Mouse (Mus musculus): ENCODE measurements at regions not wholly inside any gene's neighbourhood (a gene's known extent, or its start where the extent isn't known, plus 50 kb on each side); places are given as distances from the start of the nearest gene placed in this dataset.
A peak's percentile ranks its signal among the peaks of the same experiment; 100 is the strongest.

DNA sequence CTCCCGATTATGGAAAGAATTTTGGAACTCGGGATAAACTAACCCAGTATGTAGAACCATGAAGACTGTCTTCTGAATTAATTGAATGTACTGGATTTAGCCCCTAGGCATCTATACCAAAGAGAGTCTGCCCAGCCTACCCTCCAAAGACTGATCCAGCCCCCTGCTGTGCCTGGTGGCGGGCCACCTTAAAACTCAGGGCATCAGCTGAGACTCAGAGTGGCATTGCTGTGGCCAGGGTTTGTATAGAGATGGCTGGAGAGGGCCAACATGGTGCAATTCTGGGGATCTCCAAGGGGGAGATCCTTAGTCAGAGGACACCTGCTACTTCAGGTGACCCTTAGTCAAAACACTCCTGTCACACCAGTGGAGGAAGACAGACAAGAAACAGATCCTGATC, 58.6 kb upstream of the Ppara start:
- Histone ChIP-seq H3K36me3 (replicated peaks; ENCODE audit: control insufficient read depth, insufficient read depth, low read length) (peaks cover 13% of the 10 kb centered on the region; the same call in 1 of the 2 replicates), H3K9ac (replicated peaks; ENCODE audit: low read depth, low read length) (no peak overlapping the region), H3K9me3 (replicated peaks; ENCODE audit: control insufficient read depth, low read length) (no peaks in the 10 kb centered on the region), H3K27me3 (ENCODE audit: control insufficient read depth, insufficient read depth, low read length) (no peaks in the 10 kb centered on the region), H3K4me1 (ENCODE audit: control insufficient read depth, insufficient read depth) (peaks cover 55% of the 10 kb centered on the region), H3K4me3 (ENCODE audit: low read depth, low read length) (no peak overlapping the region), H3K27ac (ENCODE audit: low read depth) (no peak overlapping the region), H3K4me2 (ENCODE audit: low read depth, low read length) (no peak overlapping the region)
- DNase-seq (ENCODE audit: low spot score): no peak
- no peak for ATAC-seq (ENCODE audit: insufficient read depth, low read depth)
- TF ChIP-seq EP300 (IDR thresholded peaks at IDR 0.05; ENCODE audit: low read depth): no peak
- TF ChIP-seq CTCF (IDR thresholded peaks at IDR 0.05; ENCODE audit: low read depth): no peak
- WGBS: 76% methylated on average over 3 of the region's 3 CpGs

DNA sequence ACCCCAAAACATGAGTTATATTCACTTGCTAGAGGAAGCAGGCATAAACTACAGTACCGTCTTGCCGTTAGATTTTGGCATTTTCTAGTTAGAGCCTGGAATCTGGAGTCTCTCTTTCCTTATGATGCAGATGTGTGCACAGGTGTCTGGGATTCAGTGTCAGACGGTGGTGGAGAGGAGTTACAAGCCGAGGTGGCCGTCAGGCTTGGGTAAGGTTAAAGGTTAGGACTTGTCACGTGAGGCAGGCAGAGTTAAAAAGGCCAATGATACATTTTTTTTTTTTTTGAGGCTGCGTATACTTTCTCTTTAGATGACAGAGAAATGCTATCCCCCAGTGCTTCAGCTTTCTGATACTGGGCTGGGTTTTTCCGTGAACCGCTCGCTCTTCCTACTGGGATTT, 57.9 kb upstream of the Ppara start:
- Histone ChIP-seq H3K27me3 (ENCODE audit: control insufficient read depth, insufficient read depth, low read length) (no peaks in the 10 kb centered on the region), H3K4me3 (ENCODE audit: low read depth, low read length) (no peak overlapping the region), H3K9me3 (replicated peaks; ENCODE audit: control insufficient read depth, low read length) (no peaks in the 10 kb centered on the region), H3K4me2 (ENCODE audit: low read depth, low read length) (no peak overlapping the region), H3K27ac (ENCODE audit: low read depth) (peak overlapping the region; percentile 86), H3K36me3 (replicated peaks; ENCODE audit: control insufficient read depth, insufficient read depth, low read length) (peaks cover 16% of the 10 kb centered on the region; the same call in 1 of the 2 replicates), H3K9ac (replicated peaks; ENCODE audit: low read depth, low read length) (no peak overlapping the region), H3K4me1 (ENCODE audit: control insufficient read depth, insufficient read depth) (peaks cover 55% of the 10 kb centered on the region)
- WGBS: 84% methylated on average over 10 of the region's 10 CpGs
- no peak for DNase-seq (ENCODE audit: low spot score)
- TF ChIP-seq EP300 (IDR thresholded peaks at IDR 0.05; ENCODE audit: low read depth): no peak
- TF ChIP-seq CTCF (IDR thresholded peaks at IDR 0.05; ENCODE audit: low read depth): no peak
- ATAC-seq (ENCODE audit: insufficient read depth, low read depth): no peak

DNA sequence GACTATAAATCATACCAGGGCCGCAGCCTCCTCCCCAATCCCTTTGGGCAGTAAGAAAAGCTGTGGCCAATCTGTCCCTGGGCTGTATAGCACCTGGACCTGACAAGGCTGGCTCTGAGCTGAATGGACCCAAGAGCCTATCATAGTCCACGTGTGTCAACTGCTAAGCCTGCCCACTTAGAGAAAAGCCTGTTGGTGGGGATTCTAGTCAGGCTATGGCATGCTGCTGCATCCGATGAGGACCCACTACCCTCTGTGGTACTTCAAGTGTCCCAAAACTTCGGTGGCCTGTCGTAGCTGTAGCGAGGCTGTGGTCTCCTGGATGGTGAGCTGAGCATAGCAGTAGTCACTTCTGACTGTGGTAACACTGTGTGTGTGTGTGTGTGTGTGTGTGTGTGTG, 57.4 kb upstream of the Ppara start:
- ATAC-seq (ENCODE audit: insufficient read depth, low read depth) (peak; percentile 32), DNase-seq (ENCODE audit: low spot score) (no peak)
- no peaks in the 10 kb centered on the region for H3K27me3 ChIP-seq (ENCODE audit: control insufficient read depth, insufficient read depth, low read length)
- peaks cover 55% of the 10 kb centered on the region for H3K4me1 ChIP-seq (ENCODE audit: control insufficient read depth, insufficient read depth)
- no peak for TF ChIP-seq EP300 (IDR thresholded peaks at IDR 0.05; ENCODE audit: low read depth)
- H3K27ac ChIP-seq (ENCODE audit: low read depth): peak overlapping the region; percentile 86
- H3K9ac ChIP-seq (replicated peaks; ENCODE audit: low read depth, low read length): no peak overlapping the region
- H3K4me2 ChIP-seq (ENCODE audit: low read depth, low read length): no peak overlapping the region
- H3K36me3 ChIP-seq (replicated peaks; ENCODE audit: control insufficient read depth, insufficient read depth, low read length): peaks cover 19% of the 10 kb centered on the region; the same call in 1 of the 2 replicates
- H3K4me3 ChIP-seq (ENCODE audit: low read depth, low read length): no peak overlapping the region
- 67% methylated on average over 6 of the region's 6 CpGs for WGBS
- no peaks in the 10 kb centered on the region for H3K9me3 ChIP-seq (replicated peaks; ENCODE audit: control insufficient read depth, low read length)

GRCm38 (mm10) chr15:85677855-85678254, 56.9 kb upstream of the Ppara start:
- peak; percentile 87 for ATAC-seq (ENCODE audit: insufficient read depth, low read depth)
- Histone ChIP-seq H3K27me3 (ENCODE audit: control insufficient read depth, insufficient read depth, low read length) (no peaks in the 10 kb centered on the region), H3K4me1 (ENCODE audit: control insufficient read depth, insufficient read depth) (peaks cover 55% of the 10 kb centered on the region), H3K36me3 (replicated peaks; ENCODE audit: control insufficient read depth, insufficient read depth, low read length) (peaks cover 19% of the 10 kb centered on the region; the same call in 1 of the 2 replicates), H3K27ac (ENCODE audit: low read depth) (peak overlapping the region; percentile 86), H3K4me3 (ENCODE audit: low read depth, low read length) (peak overlapping the region; percentile 8; the same call in 1 of the 2 replicates), H3K9me3 (replicated peaks; ENCODE audit: control insufficient read depth, low read length) (no peaks in the 10 kb centered on the region), H3K9ac (replicated peaks; ENCODE audit: low read depth, low read length) (0 out of 2 replicates have a peak overlapping the region, but pooled peaks have one; percentile 26), H3K4me2 (ENCODE audit: low read depth, low read length) (peak overlapping the region; percentile 46)
- DNase-seq (ENCODE audit: low spot score): peak; percentile 82
- TF ChIP-seq EP300 (IDR thresholded peaks at IDR 0.05; ENCODE audit: low read depth) (0 out of 2 replicates have a peak, but pooled peaks have one; percentile 39), CTCF (IDR thresholded peaks at IDR 0.05; ENCODE audit: low read depth) (no peak)
- 34% methylated on average over 10 of the region's 10 CpGs for WGBS

GRCm38 (mm10) chr15:85678351-85678895, 56.4 kb upstream of the Ppara start:
- H3K4me1 ChIP-seq (ENCODE audit: control insufficient read depth, insufficient read depth): peaks cover 53% of the 10 kb centered on the region
- H3K4me2 ChIP-seq (ENCODE audit: low read depth, low read length): peak overlapping the region; percentile 46
- WGBS: 61% methylated on average over 15 of the region's 15 CpGs

More at GRCm38 (mm10) chr15:85678351-85678895, 56.4 kb upstream of the Ppara start:
- Histone ChIP-seq H3K9me3 (replicated peaks; ENCODE audit: control insufficient read depth, low read length) (no peaks in the 10 kb centered on the region), H3K36me3 (replicated peaks; ENCODE audit: control insufficient read depth, insufficient read depth, low read length) (peaks cover 25% of the 10 kb centered on the region), H3K27ac (ENCODE audit: low read depth) (peak overlapping the region; percentile 86), H3K4me3 (ENCODE audit: low read depth, low read length) (peak overlapping the region; percentile 8; the same call in 1 of the 2 replicates), H3K9ac (replicated peaks; ENCODE audit: low read depth, low read length) (0 out of 2 replicates have a peak overlapping the region, but pooled peaks have one; percentile 26), H3K27me3 (ENCODE audit: control insufficient read depth, insufficient read depth, low read length) (no peaks in the 10 kb centered on the region)
- DNase-seq (ENCODE audit: low spot score): no peak
- TF ChIP-seq EP300 (IDR thresholded peaks at IDR 0.05; ENCODE audit: low read depth): no peak
- no peak for TF ChIP-seq CTCF (IDR thresholded peaks at IDR 0.05; ENCODE audit: low read depth)
- ATAC-seq (ENCODE audit: insufficient read depth, low read depth): peak; percentile 39

Measured in heart, postnatal 0 days (tissue).